Mouse (Mus musculus): Measurements from ENCODE around the gene Simc1. TPM values are rescaled to one million over a fixed set of nuclear protein-coding genes. Genes with fewer than 3 reads are reported as not detected.
A peak's percentile ranks its signal among the peaks of the same experiment; 100 is the strongest.

The Simc1 gene
- total and polyA plus RNA-seq, 3 experiments, result 6.2 to 16.6 (median 6.8) TPM

- Histone ChIP-seq H3K79me2 (replicated peaks; ENCODE audit: control insufficient read depth, extremely low read depth, insufficient read depth, poor library complexity, severe bottlenecking) (peaks cover 28% of the 10 kb centered on the region), H3K9me3 (replicated peaks; ENCODE audit: low read length) (no peaks in the 10 kb centered on the region), H3K36me3 (replicated peaks in 1 of 2; ENCODE audit: control insufficient read depth in 1 of 2, insufficient read depth in 1 of 2, low read length in 1 of 2) (peaks cover 0 to 9% of the 10 kb centered on the region in 2 experiments), H3K27ac (ENCODE audit: insufficient read depth, low read depth) (no peak overlapping the region), H3K4me1 (ENCODE audit: control insufficient read depth in 1 of 2, insufficient read depth in 2 of 2) (peaks cover 7 to 42% of the 10 kb centered on the region in 2 experiments; a peak in 3 of 4 replicates), H3K4me2 (ENCODE audit: insufficient read depth, low read depth, poor library complexity, severe bottlenecking) (peak overlapping the region; percentile 89), H3K27me3 (replicated peaks) (peaks cover 5% of the 10 kb centered on the region), H3K9ac (ENCODE audit: insufficient read depth, low read depth) (peak overlapping the region; percentile 87), H3K4me3 (replicated peaks in 1 of 3; ENCODE audit: low read depth in 2 of 3, low read length in 2 of 3, poor library complexity in 1 of 3) (peak overlapping the region; percentile 59 to 84 (median 73))
- in situ Hi-C loops (cut with MboI; ENCODE audit: low pct_ligation_motif_present, low pct_unique_long_range_greater_than_20kb, low sequenced_read_pairs), result no loop called here
- dilution Hi-C loops (cut with MboI; ENCODE audit: extremely low pct_ligation_motif_present, extremely low pct_unique_long_range_greater_than_20kb, low sequenced_read_pairs), result no loop called here
- peak; percentile 42 for DNase-seq (ENCODE audit: extremely low read depth)
- TF ChIP-seq SIN3A (IDR thresholded peaks at IDR 0.05; ENCODE audit: low read length) (peak; percentile 34; the same call in 1 of the 2 replicates), IRF4 (IDR thresholded peaks at IDR 0.05; ENCODE audit: low read depth, low read length) (no peak)
Measured at GRCm38 (mm10) chr13:54504611-54505260, 1.2 kb downstream of the Simc1 start.

GRCm38 (mm10) chr13:54505920-54506319 lies 2.3 kb downstream of the Simc1 start:
- Histone ChIP-seq H3K9me3 (replicated peaks; ENCODE audit: low read length) (peaks cover 2% of the 10 kb centered on the region), H3K27me3 (replicated peaks) (peaks cover 5% of the 10 kb centered on the region), H3K4me3 (replicated peaks in 1 of 3; ENCODE audit: low read depth in 2 of 3, low read length in 2 of 3, poor library complexity in 1 of 3) (no peak overlapping the region), H3K36me3 (replicated peaks in 1 of 2; ENCODE audit: control insufficient read depth in 1 of 2, insufficient read depth in 1 of 2, low read length in 1 of 2) (peaks cover 2 to 15% of the 10 kb centered on the region in 2 experiments), H3K4me2 (ENCODE audit: insufficient read depth, low read depth, poor library complexity, severe bottlenecking) (no peak overlapping the region; the same call in 1 of the 2 replicates), H3K79me2 (replicated peaks; ENCODE audit: control insufficient read depth, extremely low read depth, insufficient read depth, poor library complexity, severe bottlenecking) (peaks cover 28% of the 10 kb centered on the region), H3K27ac (ENCODE audit: insufficient read depth, low read depth) (no peak overlapping the region), H3K9ac (ENCODE audit: insufficient read depth, low read depth) (no peak overlapping the region), H3K4me1 (ENCODE audit: control insufficient read depth in 1 of 2, insufficient read depth in 2 of 2) (peaks cover 7 to 37% of the 10 kb centered on the region in 2 experiments; a peak in 3 of 4 replicates)
- dilution Hi-C loops (cut with MboI; ENCODE audit: extremely low pct_ligation_motif_present, extremely low pct_unique_long_range_greater_than_20kb, low sequenced_read_pairs) (no loop called here), in situ Hi-C loops (cut with MboI; ENCODE audit: low pct_ligation_motif_present, low pct_unique_long_range_greater_than_20kb, low sequenced_read_pairs) (no loop called here)
- TF ChIP-seq ZNF384 (IDR thresholded peaks at IDR 0.05; ENCODE audit: low read depth, low read length) (no peak), UBTF (IDR thresholded peaks at IDR 0.05; ENCODE audit: low read depth, low read length) (no peak), MAZ (IDR thresholded peaks at IDR 0.05; ENCODE audit: low read depth, low read length) (no peak), MYC (IDR thresholded peaks at IDR 0.05; ENCODE audit: low read depth, low read length) (no peak), IRF4 (IDR thresholded peaks at IDR 0.05; ENCODE audit: low read depth, low read length) (no peak), MEF2A (IDR thresholded peaks at IDR 0.05; ENCODE audit: borderline replicate concordance, low read depth, low read length) (no peak), ZKSCAN1 (IDR thresholded peaks at IDR 0.05; ENCODE audit: borderline replicate concordance, low read depth, low read length) (no peak), NRF1 (IDR thresholded peaks at IDR 0.05; ENCODE audit: low read depth, low read length) (no peak), RCOR1 (conservative IDR thresholded peaks at IDR 0.05; ENCODE audit: low read depth, low read length) (no peak), SMC3 (IDR thresholded peaks at IDR 0.05; ENCODE audit: low read depth, low read length) (no peak), EP300 (IDR thresholded peaks at IDR 0.05; ENCODE audit: low read length) (no peak), CHD1 (IDR thresholded peaks at IDR 0.05; ENCODE audit: low read depth, low read length) (no peak), NELFE (IDR thresholded peaks at IDR 0.05; ENCODE audit: low read depth, low read length) (no peak), USF2 (conservative IDR thresholded peaks at IDR 0.05; ENCODE audit: low read depth, low read length) (no peak), ZMIZ1 (IDR thresholded peaks at IDR 0.05; ENCODE audit: low read depth, low read length) (no peak), E2F4 (IDR thresholded peaks at IDR 0.05; ENCODE audit: insufficient replicate concordance, low read depth, low read length) (no peak), MAX (IDR thresholded peaks at IDR 0.05; ENCODE audit: low read length) (no peak)
- no peak for DNase-seq (ENCODE audit: extremely low read depth)

Measured in CH12.LX (cell line).